Mouse (Mus musculus) intestine, embryonic 16.5 days (tissue): ENCODE results near the gene Tsg101. TPM values are rescaled to one million over a fixed set of nuclear protein-coding genes. Genes with fewer than 3 reads are reported as not detected.

Source experiments
- ATAC-seq: fragments of 200-750 bp; cut with Nextera tagmentation; 2 replicates; pipeline ENCODE4 v1.8.0; 2017; ENCODE audit warnings: moderate TSS enrichment, moderate library complexity
- H3K27ac ChIP-seq: fragments of 300-500 bp; sonication (generic); 2 replicates; pipeline ENCODE4 v1.5.1; 2014; ENCODE audit warnings: mild to moderate bottlenecking, low read length
- H3K27me3 ChIP-seq: fragments of 300-500 bp; sonication (generic); replicated peaks from 2 replicates; pipeline ENCODE4 v1.6.1; 2014; ENCODE audit warnings: low read length, control low read depth, mixed read lengths; ENCODE audit not compliant: control insufficient read depth, insufficient read depth
- H3K36me3 ChIP-seq: fragments of 300-500 bp; sonication (generic); 2 replicates; pipeline ENCODE4 v1.6.1; 2014; ENCODE audit warnings: low read length, control low read depth; ENCODE audit not compliant: control insufficient read depth, insufficient read depth
- H3K4me1 ChIP-seq: fragments of 300-500 bp; sonication (generic); 2 replicates; pipeline ENCODE4 v1.6.1; 2014; ENCODE audit warnings: low read length, control low read depth, mixed read lengths; ENCODE audit not compliant: control insufficient read depth, insufficient read depth
- H3K4me2 ChIP-seq: fragments of 300-500 bp; sonication (generic); 2 replicates; pipeline ENCODE4 v1.6.1; 2014; ENCODE audit warnings: low read depth, low read length, control low read depth
- H3K4me3 ChIP-seq: fragments of 300-500 bp; sonication (generic); 2 replicates; pipeline ENCODE4 v1.5.1; 2014; ENCODE audit warnings: mild to moderate bottlenecking, low read length
- H3K9ac ChIP-seq: fragments of 300-500 bp; sonication (generic); 2 replicates; pipeline ENCODE4 v1.6.1; 2014; ENCODE audit warnings: low read depth, low read length
- H3K9me3 ChIP-seq: fragments of 300-500 bp; sonication (generic); 2 replicates; pipeline ENCODE4 v1.6.1; 2016; ENCODE audit warnings: low read length, control low read depth; ENCODE audit not compliant: control insufficient read depth
- WGBS: fragments of 180-500 bp; shearing (Covaris S2); extraction: QIAGEN DNeasy Blood & Tissue Kit; methylation state at CpG from one replicate; pipeline ENCODE4 v1.1.7; 2014; 5-methylcytosine and 5-hydroxymethylcytosine counted together
- polyA plus RNA-seq: library from polyadenylated mRNA; unstranded; fragments of >200 nt; fragmentation: Nextera tagmentation; extraction: Ambion mirVana; gene quantifications from 2 replicates; pipeline ENCODE4 v1.2.1, GENCODE M21; 2015

Tsg101 gene
- polyA plus RNA-seq, 1 experiment from 2014 or later = 128 TPM

GRCm38 (mm10) chr7:46840787-46841525 is 78.8 kb downstream of the Tsg101 start, which contains the start of gene Ldha:
Gene Ldha (plus strand): TSS chr7:46841475.
- 37% methylated on average over 6 of the region's 6 CpGs for WGBS
- no peaks in the 10 kb centered on the region for H3K27me3 ChIP-seq
- H3K9me3 ChIP-seq = no peaks in the 10 kb centered on the region
- H3K27ac ChIP-seq = peak within 1 kb of the TSS; percentile 96
- H3K9ac ChIP-seq = no peak within 1 kb of the TSS
- no peak for ATAC-seq
- H3K4me1 ChIP-seq = peaks cover 43% of the 10 kb centered on the region
- no peak within 1 kb of the TSS for H3K4me2 ChIP-seq
- no peaks in the 10 kb centered on the region for H3K36me3 ChIP-seq
- H3K4me3 ChIP-seq = no peak within 1 kb of the TSS

GRCm38 (mm10) chr7:46840326-46840725 is 79.4 kb downstream of the Tsg101 start:
- Histone ChIP-seq H3K27me3 (no peaks in the 10 kb centered on the region), H3K4me3 (no peak overlapping the region), H3K36me3 (no peaks in the 10 kb centered on the region), H3K9ac (no peak overlapping the region), H3K4me2 (no peak overlapping the region), H3K9me3 (no peaks in the 10 kb centered on the region), H3K4me1 (peaks cover 46% of the 10 kb centered on the region), H3K27ac (peak overlapping the region; percentile 96)
- WGBS = 42% methylated on average over 4 of the region's 4 CpGs
- no peak for ATAC-seq

- Histone ChIP-seq H3K27me3 (no peaks in the 10 kb centered on the region), H3K4me1 (peaks cover 45% of the 10 kb centered on the region), H3K4me3 (no peak overlapping the region), H3K9me3 (no peaks in the 10 kb centered on the region), H3K36me3 (no peaks in the 10 kb centered on the region), H3K4me2 (no peak overlapping the region), H3K9ac (peak overlapping the region; percentile 44; the same call in 1 of the 2 replicates), H3K27ac (peak overlapping the region; percentile 96)
- peak; percentile 50 for ATAC-seq
- WGBS = 51% methylated on average over 5 of the region's 5 CpGs
Measured at GRCm38 (mm10) chr7:46839861-46840260, 79.9 kb downstream of the Tsg101 start.

DNA sequence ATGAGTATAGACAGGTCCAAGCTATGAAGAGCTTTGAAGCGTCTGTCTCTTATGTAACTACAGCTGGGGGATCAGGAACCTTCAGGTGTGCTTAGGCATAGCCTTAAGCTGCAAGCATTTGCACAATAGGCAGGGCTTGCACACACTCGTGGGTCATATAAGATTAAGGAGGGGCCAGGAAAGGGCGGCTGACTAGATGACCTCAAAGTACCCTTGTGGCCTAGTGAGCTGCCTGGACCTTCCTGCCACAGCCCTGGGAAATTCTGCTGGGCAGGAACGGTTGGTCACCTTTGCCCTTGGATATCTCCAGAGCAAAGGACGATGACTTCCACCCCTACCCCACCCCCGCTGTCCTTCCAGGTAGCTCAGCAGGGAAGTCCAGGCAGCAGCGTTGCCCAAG is 80.3 kb downstream of the Tsg101 start:
- no peaks in the 10 kb centered on the region for H3K27me3 ChIP-seq
- peak; percentile 79 for ATAC-seq
- no peaks in the 10 kb centered on the region for H3K36me3 ChIP-seq
- peak overlapping the region; percentile 44 for H3K9ac ChIP-seq
- WGBS = 28% methylated on average over 7 of the region's 7 CpGs
- H3K4me3 ChIP-seq = peak overlapping the region; percentile 14; the same call in 1 of the 2 replicates
- peaks cover 45% of the 10 kb centered on the region for H3K4me1 ChIP-seq
- H3K4me2 ChIP-seq = peak overlapping the region; percentile 42
- no peaks in the 10 kb centered on the region for H3K9me3 ChIP-seq
- peak overlapping the region; percentile 96 for H3K27ac ChIP-seq

Other genes starting within 250 kb of the Tsg101 start
- 2.4 and 2.6 TPM in 2 replicates for gene Tph1, start 247.4 kb downstream of the Tsg101 start, polyA plus RNA-seq
- gene Saal1, start 209.3 kb downstream of the Tsg101 start, polyA plus RNA-seq = 22.9 and 25.4 TPM in 2 replicates
- 1.0 and 1.4 TPM in 2 replicates for gene Saa3, start 204.3 kb downstream of the Tsg101 start, polyA plus RNA-seq
- 0.32 TPM in 1 of 2 replicates, not detected in the other for gene Saa4, start 187.4 kb downstream of the Tsg101 start, polyA plus RNA-seq
- gene Saa1, start 177.0 kb downstream of the Tsg101 start, polyA plus RNA-seq = 0.28 and 0.34 TPM in 2 replicates
- 0.18 TPM in 1 of 2 replicates, not detected in the other for gene Saa2, start 168.2 kb downstream of the Tsg101 start, polyA plus RNA-seq
- gene Hps5, start 123.9 kb downstream of the Tsg101 start, polyA plus RNA-seq = 27.2 and 31.2 TPM in 2 replicates
- 78.5 and 80.1 TPM in 2 replicates for gene Gtf2h1, start 123.9 kb downstream of the Tsg101 start, polyA plus RNA-seq
- 3,052 and 3,173 TPM in 2 replicates for gene Ldha, start 78.5 kb downstream of the Tsg101 start, polyA plus RNA-seq
- gene Ldhc, start 58.8 kb downstream of the Tsg101 start, polyA plus RNA-seq = not detected in 2 replicates
- 10.0 and 10.1 TPM in 2 replicates for gene Uevld, start 38.6 kb upstream of the Tsg101 start, polyA plus RNA-seq
- gene Gm9999, start 63.6 kb upstream of the Tsg101 start, polyA plus RNA-seq = not detected in 2 replicates
- gene Spty2d1, start 88.4 kb upstream of the Tsg101 start, polyA plus RNA-seq = 15.2 and 16.5 TPM in 2 replicates
- 59.3 and 63.1 TPM in 2 replicates for gene Tmem86a, start 130.6 kb upstream of the Tsg101 start, polyA plus RNA-seq
- gene Ptpn5, start 213.7 kb upstream of the Tsg101 start, polyA plus RNA-seq = 1.1 and 1.3 TPM in 2 replicates